Mouse (Mus musculus) small intestine, adult 2 months (tissue): ENCODE results near the gene Tmem251. TPM values are rescaled to one million over a fixed set of nuclear protein-coding genes. Genes with fewer than 3 reads are reported as not detected.

ENCODE experiments used
- H3K27ac ChIP-seq: fragments of 200-500 bp; 2 replicates; pipeline ENCODE4 v1.5.1; 2012; ENCODE audit warnings: low read depth, low read length, control low read depth, inconsistent platforms; ENCODE audit not compliant: insufficient read depth
- H3K27me3 ChIP-seq: fragments of 200-500 bp; 2 replicates; pipeline ENCODE4 v1.6.1; 2012; ENCODE audit warnings: mild to moderate bottlenecking, moderate library complexity, low read length, inconsistent platforms; ENCODE audit not compliant: control insufficient read depth, insufficient read depth
- H3K36me3 ChIP-seq: fragments of 200-500 bp; 2 replicates; pipeline ENCODE4 v1.6.1; 2012; ENCODE audit warnings: mild to moderate bottlenecking, low read length, control low read depth, inconsistent platforms; ENCODE audit not compliant: control insufficient read depth, insufficient read depth
- H3K4me1 ChIP-seq: fragments of 200-500 bp; 2 replicates; pipeline ENCODE4 v1.6.1; 2012; ENCODE audit warnings: low read length, inconsistent platforms, mixed read lengths; ENCODE audit not compliant: control insufficient read depth, insufficient read depth, insufficient read length
- H3K4me3 ChIP-seq: fragments of 200-500 bp; 2 replicates; pipeline ENCODE4 v1.5.1; 2012; ENCODE audit warnings: low read depth, mild to moderate bottlenecking, control low read depth, inconsistent platforms, low read length, moderate library complexity
- CTCF ChIP-seq: fragments of 200-500 bp; IDR thresholded peaks from 2 replicates; pipeline ENCODE4 v1.5.1; 2012; ENCODE audit warnings: low read depth, mild to moderate bottlenecking, control low read depth, inconsistent platforms, low read length, moderate library complexity, mixed read lengths; ENCODE audit not compliant: insufficient replicate concordance, insufficient read length; ENCODE audit errors: extremely low read depth
- POLR2A ChIP-seq: fragments of 200-500 bp; IDR thresholded peaks from 2 replicates; pipeline ENCODE4 v1.6.1; 2012; ENCODE audit warnings: low read depth, mild to moderate bottlenecking, control low read depth, inconsistent platforms, low read length, moderate library complexity
- WGBS: fragments of 180-500 bp; shearing (Covaris S2); methylation state at CpG from one replicate; pipeline ENCODE4 v1.1.7; 2018; 5-methylcytosine and 5-hydroxymethylcytosine counted together
- polyA plus RNA-seq: library from polyadenylated mRNA; depleted of rRNA; stranded (reverse); fragments of >200 nt; gene quantifications from 2 replicates; pipeline ENCODE4 v1.2.3, GENCODE M21; 2012

Tmem251 gene
- polyA plus RNA-seq, 1 experiment, result 2.4 TPM

DNA sequence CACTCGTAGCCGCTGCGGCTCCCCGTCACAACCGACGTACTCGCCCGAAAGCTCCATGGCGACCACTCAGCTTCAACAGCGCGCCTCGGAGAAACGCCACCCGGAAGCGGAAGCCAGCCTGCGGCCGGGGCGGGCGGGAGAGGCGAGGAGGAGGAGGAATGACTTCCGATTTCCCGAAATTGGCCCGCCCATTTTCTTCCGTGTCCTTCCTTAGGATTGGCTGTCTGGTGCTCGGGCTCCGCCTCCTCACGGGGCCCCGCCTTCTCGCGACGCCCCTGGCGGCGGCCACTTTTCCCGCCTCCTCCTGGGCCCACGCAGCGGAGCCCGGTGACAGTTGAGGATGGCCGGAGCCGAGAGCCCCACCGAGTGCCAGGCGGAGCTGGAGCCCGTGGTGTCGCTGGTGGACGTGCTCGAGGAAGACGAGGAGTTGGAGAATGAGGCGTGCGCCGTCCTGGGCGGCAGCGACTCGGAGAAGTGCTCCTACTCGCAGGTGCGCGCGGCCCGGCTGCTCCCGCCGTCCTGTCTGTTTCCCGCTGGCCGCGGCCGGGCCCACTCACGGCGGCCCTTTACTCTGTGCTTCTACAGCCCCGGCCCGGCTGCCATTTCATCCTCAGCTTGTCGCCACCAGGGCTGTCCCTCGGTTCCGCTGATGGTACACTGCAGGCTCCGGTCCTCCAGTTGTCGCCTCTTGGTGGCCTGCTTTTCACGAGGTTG is 14.3 kb downstream of the Tmem251 start, which contains the start of the genes Gm28051, Gon7 and Ubr7:
Gene Gm28051, minus strand, starts transcription at position 77 of the 714 bp plus-strand sequence.
Gene Gon7, minus strand, starts transcription at position 115 of the 714 bp plus-strand sequence.
Gene Ubr7, plus strand, starts transcription at position 279 of the 714 bp plus-strand sequence.
- Histone ChIP-seq H3K36me3 (peaks cover 5% of the 10 kb centered on the region), H3K4me1 (peaks cover 9% of the 10 kb centered on the region; the same call in 1 of the 2 replicates), H3K4me3 (peak within 1 kb of the TSS; percentile 93), H3K27me3 (no peaks in the 10 kb centered on the region), H3K27ac (peak within 1 kb of the TSS; percentile 65)
- TF ChIP-seq POLR2A, result peak; percentile 52; the same call in 1 of the 2 replicates
- peak; percentile 37; the same call in 1 of the 2 replicates for TF ChIP-seq CTCF
- WGBS, result under 1% methylated on average over 73 of the region's 73 CpGs

DNA sequence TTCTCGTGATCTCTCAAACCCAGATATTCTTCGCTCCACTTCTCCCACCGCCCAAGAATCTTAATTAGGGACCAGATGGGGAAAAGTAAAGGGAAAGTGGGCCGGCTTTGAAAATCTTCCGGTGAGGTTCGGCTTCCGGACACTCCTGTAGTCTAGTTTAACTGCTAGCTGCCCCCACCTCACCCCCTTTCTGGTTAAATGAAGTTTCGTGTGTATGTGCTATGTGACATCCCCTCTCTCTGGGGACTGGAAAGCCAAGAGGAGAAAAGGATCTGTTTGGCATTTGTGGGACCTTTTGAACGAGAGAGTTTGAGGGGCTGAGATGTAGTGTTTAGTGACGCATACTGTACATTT is 14.8 kb downstream of the Tmem251 start, which contains the start of gene Gm20604:
Gene Gm20604, minus strand, starts transcription at position 270 of the 354 bp plus-strand sequence.
- TF ChIP-seq POLR2A, result no peak
- TF ChIP-seq CTCF, result no peak
- peak within 1 kb of the TSS; percentile 93 for H3K4me3 ChIP-seq
- H3K27me3 ChIP-seq, result no peaks in the 10 kb centered on the region
- H3K4me1 ChIP-seq, result peaks cover 9% of the 10 kb centered on the region; the same call in 1 of the 2 replicates
- H3K27ac ChIP-seq, result peak within 1 kb of the TSS; percentile 65
- WGBS, result 2% methylated on average over 10 of the region's 10 CpGs
- H3K36me3 ChIP-seq, result peaks cover 5% of the 10 kb centered on the region

DNA sequence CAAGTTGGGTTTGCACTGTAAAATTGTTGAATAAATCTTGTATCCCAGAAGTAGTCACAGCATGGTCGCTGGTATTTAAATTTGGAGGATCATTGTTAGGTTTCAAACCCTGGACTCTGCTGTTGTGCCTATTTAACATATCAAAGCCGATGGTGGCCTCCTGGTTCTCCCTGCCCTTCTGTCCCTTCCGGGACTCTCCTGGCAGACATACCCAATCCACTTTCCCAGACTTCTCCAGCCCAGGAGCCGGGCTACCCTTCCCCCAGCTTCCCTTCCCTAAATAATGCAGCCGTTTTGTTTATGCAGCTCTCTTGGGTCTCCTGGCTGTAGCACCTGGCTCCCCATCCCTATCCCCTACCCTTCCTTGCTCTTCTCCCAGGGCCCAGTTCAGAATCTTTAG is 15.4 kb downstream of the Tmem251 start:
- peak overlapping the region; percentile 29 for H3K4me3 ChIP-seq
- TF ChIP-seq CTCF, result no peak
- no peak for TF ChIP-seq POLR2A
- 7% methylated on average over 5 of the region's 5 CpGs for WGBS

DNA sequence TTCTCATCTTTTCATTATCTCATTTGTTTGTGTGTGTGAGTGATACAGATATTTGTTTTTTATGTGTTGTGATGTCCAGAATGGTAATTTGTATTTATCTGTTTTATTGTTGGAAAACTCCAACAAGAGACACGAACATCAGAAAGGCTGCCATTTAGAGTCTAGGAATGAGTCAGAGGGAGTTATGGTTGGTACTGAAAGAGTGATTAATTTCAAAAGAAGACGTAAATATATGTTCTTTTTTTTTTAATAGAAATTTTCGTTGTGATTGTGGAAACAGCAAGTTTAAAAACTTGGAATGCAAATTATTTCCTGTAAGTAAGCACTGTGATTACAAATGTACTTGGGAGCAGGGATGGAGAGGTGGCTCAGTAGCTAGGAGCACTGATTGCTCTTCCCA is 18.1 kb downstream of the Tmem251 start:
- WGBS, result 79% methylated on average over 3 of the region's 3 CpGs

More for the DNA sequence above, 15.4 kb downstream of the Tmem251 start:
- Histone ChIP-seq H3K4me1 (peaks cover 9% of the 10 kb centered on the region; the same call in 1 of the 2 replicates), H3K27ac (no peak overlapping the region), H3K36me3 (peaks cover 6% of the 10 kb centered on the region), H3K27me3 (no peaks in the 10 kb centered on the region)

DNA sequence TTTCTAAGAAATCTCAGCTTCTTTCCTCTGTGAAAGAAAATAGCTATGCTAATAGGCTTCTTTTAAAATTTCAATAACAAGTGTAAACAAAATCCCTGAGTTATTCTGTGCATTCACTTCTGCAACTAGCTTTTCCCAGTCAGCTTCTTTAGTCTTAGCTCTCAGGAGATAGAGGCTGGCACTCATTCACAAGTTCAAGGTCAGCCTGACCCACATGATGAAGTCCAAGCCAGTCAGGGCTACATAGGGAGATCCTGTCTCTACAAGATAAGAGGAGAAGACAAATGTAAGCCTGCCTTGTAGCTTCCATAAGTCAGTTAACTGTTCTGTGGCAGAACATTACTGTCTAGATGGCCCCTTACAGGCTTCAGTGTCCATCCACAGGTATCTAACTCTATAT is 20.1 kb downstream of the Tmem251 start:
- Histone ChIP-seq H3K4me1 (peaks cover 4% of the 10 kb centered on the region; the same call in 1 of the 2 replicates), H3K27ac (no peak overlapping the region), H3K36me3 (peaks cover 32% of the 10 kb centered on the region), H3K4me3 (no peak overlapping the region), H3K27me3 (no peaks in the 10 kb centered on the region)
- no peak for TF ChIP-seq POLR2A
- TF ChIP-seq CTCF, result no peak

More for the DNA sequence above, 18.1 kb downstream of the Tmem251 start:
- H3K36me3 ChIP-seq, result peaks cover 15% of the 10 kb centered on the region
- H3K27ac ChIP-seq, result no peak overlapping the region
- H3K4me1 ChIP-seq, result peaks cover 7% of the 10 kb centered on the region; the same call in 1 of the 2 replicates
- no peaks in the 10 kb centered on the region for H3K27me3 ChIP-seq
- H3K4me3 ChIP-seq, result no peak overlapping the region
- no peak for TF ChIP-seq POLR2A
- TF ChIP-seq CTCF, result no peak

DNA sequence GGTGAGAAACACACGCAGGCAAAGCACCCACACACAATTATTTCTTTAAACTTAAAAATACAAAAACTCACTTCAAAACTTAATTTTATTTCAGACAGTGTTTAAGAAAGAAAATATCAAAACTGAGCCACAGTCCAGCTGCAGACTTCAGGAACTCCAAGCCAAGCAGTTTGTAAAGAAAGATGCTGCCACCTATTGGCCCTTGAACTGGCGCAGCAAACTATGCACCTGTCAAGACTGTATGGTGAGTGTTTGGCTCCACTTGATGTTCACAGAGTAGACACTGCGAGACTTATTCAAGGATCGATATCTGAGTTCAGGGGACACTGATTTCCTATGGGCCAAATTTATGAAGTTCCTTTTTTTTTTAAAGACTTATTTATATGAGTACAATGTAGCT is 25.4 kb downstream of the Tmem251 start:
- Histone ChIP-seq H3K36me3 (peaks cover 61% of the 10 kb centered on the region), H3K27ac (no peak overlapping the region), H3K4me1 (no peaks in the 10 kb centered on the region), H3K4me3 (no peak overlapping the region), H3K27me3 (no peaks in the 10 kb centered on the region)
- WGBS, result 90% methylated on average over 4 of the region's 4 CpGs
- no peak for TF ChIP-seq POLR2A
- TF ChIP-seq CTCF, result peak; percentile 18; the same call in 1 of the 2 replicates

DNA sequence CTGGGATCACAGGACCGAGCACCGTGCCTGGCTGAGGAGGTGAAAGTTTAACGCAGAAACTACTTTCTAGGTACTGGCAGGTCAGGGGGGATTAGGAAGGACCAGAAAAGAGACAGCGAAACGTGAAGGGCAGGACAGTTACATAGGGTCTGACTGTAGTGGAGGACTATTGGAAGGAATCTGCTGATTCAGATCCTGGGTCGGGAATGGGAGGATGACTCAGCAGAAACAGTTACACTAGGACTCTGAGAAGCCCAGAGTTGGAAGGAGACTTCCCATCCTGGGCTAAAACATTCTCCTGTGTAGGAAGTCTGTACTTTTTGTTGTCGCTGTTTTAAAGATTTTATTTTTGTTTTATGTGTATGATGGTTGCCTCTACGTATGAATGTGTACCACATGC is 28.0 kb downstream of the Tmem251 start:
- TF ChIP-seq CTCF, result no peak
- no peak for TF ChIP-seq POLR2A
- H3K4me3 ChIP-seq, result no peak overlapping the region
- peaks cover 62% of the 10 kb centered on the region for H3K36me3 ChIP-seq
- no peaks in the 10 kb centered on the region for H3K4me1 ChIP-seq
- H3K27ac ChIP-seq, result no peak overlapping the region
- WGBS, result 97% methylated on average over 8 of the region's 8 CpGs
- H3K27me3 ChIP-seq, result no peaks in the 10 kb centered on the region
